Mouse (Mus musculus): ENCODE measurements around the gene Vash2. TPM values are rescaled to one million over a fixed set of nuclear protein-coding genes. Genes with fewer than 3 reads are reported as not detected.
"Not testable (repeated sequence)": the region's sequence is repeated elsewhere in the genome, so short reads cannot be mapped to it uniquely, and the experiment has no call there.

Gene Vash2
- polyA plus RNA-seq, 1 experiment from 2014 or later = 57.6 TPM

GRCm38 (mm10) chr1:190944109-190944760, 34.9 kb downstream of the Vash2 start:
- Histone ChIP-seq H3K9me3 (replicated peaks) (no peaks in the 10 kb centered on the region), H3K27me3 (no peaks in the 10 kb centered on the region), H3K27ac (no peak overlapping the region), H3K9ac (no peak overlapping the region), H3K36me3 (ENCODE audit: poor library complexity, severe bottlenecking) (peaks cover 88% of the 10 kb centered on the region), H3K4me2 (no peak overlapping the region), H3K4me1 (no peaks in the 10 kb centered on the region), H3K4me3 (no peak overlapping the region)
- ATAC-seq = peak; percentile 83
- 54% methylated on average over 6 of the region's 6 CpGs for WGBS

- H3K4me3 ChIP-seq = no peak overlapping the region
- 90% methylated on average over 7 of the region's 7 CpGs for WGBS
- no peak overlapping the region for H3K4me2 ChIP-seq
- no peak overlapping the region for H3K9ac ChIP-seq
- no peaks in the 10 kb centered on the region for H3K27me3 ChIP-seq
- no peaks in the 10 kb centered on the region for H3K4me1 ChIP-seq
- H3K27ac ChIP-seq = no peak overlapping the region
- no peak for ATAC-seq
- H3K36me3 ChIP-seq (ENCODE audit: poor library complexity, severe bottlenecking) = peaks cover 79% of the 10 kb centered on the region
- H3K9me3 ChIP-seq (replicated peaks) = no peaks in the 10 kb centered on the region
These were observed 39.3 kb downstream of the Vash2 start for GRCm38 (mm10) chr1:190939803-190940202.

GRCm38 (mm10) chr1:190930181-190930580, 48.9 kb downstream of the Vash2 start:
- Histone ChIP-seq H3K36me3 (ENCODE audit: poor library complexity, severe bottlenecking) (peaks cover 15% of the 10 kb centered on the region), H3K9me3 (replicated peaks) (no peaks in the 10 kb centered on the region), H3K9ac (0 out of 2 replicates have a peak overlapping the region, but pooled peaks have one; percentile 18), H3K27me3 (no peaks in the 10 kb centered on the region), H3K4me1 (peaks cover 16% of the 10 kb centered on the region), H3K27ac (no peak overlapping the region), H3K4me3 (no peak overlapping the region), H3K4me2 (no peak overlapping the region)
- no peak for ATAC-seq
- WGBS = 96% methylated on average over 6 of the region's 6 CpGs

- ATAC-seq = peak; percentile 31
- Histone ChIP-seq H3K4me1 (peaks cover 16% of the 10 kb centered on the region), H3K9ac (peak overlapping the region; percentile 91), H3K9me3 (replicated peaks) (no peaks in the 10 kb centered on the region), H3K27ac (peak overlapping the region; percentile 98), H3K36me3 (ENCODE audit: poor library complexity, severe bottlenecking) (peaks cover 5% of the 10 kb centered on the region), H3K4me3 (peak overlapping the region; percentile 76), H3K27me3 (no peaks in the 10 kb centered on the region), H3K4me2 (peak overlapping the region; percentile 73)
- WGBS = 7% methylated on average over 27 of the region's 27 CpGs
These were observed 49.9 kb downstream of the Vash2 start for GRCm38 (mm10) chr1:190929010-190929695.

GRCm38 (mm10) chr1:190928370-190929009, 50.6 kb downstream of the Vash2 start:
- ATAC-seq = peak; percentile 98
- no peaks in the 10 kb centered on the region for H3K9me3 ChIP-seq (replicated peaks)
- peak overlapping the region; percentile 98 for H3K27ac ChIP-seq
- H3K36me3 ChIP-seq (ENCODE audit: poor library complexity, severe bottlenecking) = no peaks in the 10 kb centered on the region
- peak overlapping the region; percentile 91 for H3K9ac ChIP-seq
- H3K4me1 ChIP-seq = peaks cover 16% of the 10 kb centered on the region
- WGBS = under 1% methylated on average over 49 of the region's 79 CpGs
- H3K4me3 ChIP-seq = peak overlapping the region; percentile 76
- H3K4me2 ChIP-seq = peak overlapping the region; percentile 73
- no peaks in the 10 kb centered on the region for H3K27me3 ChIP-seq

- H3K4me1 ChIP-seq = peaks cover 16% of the 10 kb centered on the region
- no peaks in the 10 kb centered on the region for H3K36me3 ChIP-seq (ENCODE audit: poor library complexity, severe bottlenecking)
- peak overlapping the region; percentile 91 for H3K9ac ChIP-seq
- peak overlapping the region; percentile 76 for H3K4me3 ChIP-seq
- H3K27me3 ChIP-seq = no peaks in the 10 kb centered on the region
- H3K27ac ChIP-seq = peak overlapping the region; percentile 98
- peak overlapping the region; percentile 73 for H3K4me2 ChIP-seq
- no peaks in the 10 kb centered on the region for H3K9me3 ChIP-seq (replicated peaks)
- 22% methylated on average over 16 of the region's 16 CpGs for WGBS
- ATAC-seq = peak; percentile 38; the same call in 1 of the 2 replicates
These were observed 51.2 kb downstream of the Vash2 start for GRCm38 (mm10) chr1:190927751-190928369.

- no peak for ATAC-seq
- peak overlapping the region; percentile 73 for H3K4me2 ChIP-seq
- peak overlapping the region; percentile 76; the same call in 1 of the 2 replicates for H3K4me3 ChIP-seq
- H3K27ac ChIP-seq = no peak overlapping the region
- no peaks in the 10 kb centered on the region for H3K36me3 ChIP-seq (ENCODE audit: poor library complexity, severe bottlenecking)
- peaks cover 16% of the 10 kb centered on the region for H3K4me1 ChIP-seq
- H3K9ac ChIP-seq = no peak overlapping the region
- no peaks in the 10 kb centered on the region for H3K9me3 ChIP-seq (replicated peaks)
- WGBS = 91% methylated on average over 3 of the region's 3 CpGs
- no peaks in the 10 kb centered on the region for H3K27me3 ChIP-seq
These were observed 51.8 kb downstream of the Vash2 start for GRCm38 (mm10) chr1:190927311-190927710.

- 83% methylated on average over 3 of the region's 3 CpGs for WGBS
- not testable (repeated sequence) for ATAC-seq; H3K36me3 ChIP-seq (ENCODE audit: poor library complexity, severe bottlenecking)
These were observed 54.3 kb downstream of the Vash2 start, which contains the start of gene Angel2 for GRCm38 (mm10) chr1:190924812-190925211. Gene Angel2 (plus strand): TSS chr1:190925112.

GRCm38 (mm10) chr1:190919725-190920469, 59.2 kb downstream of the Vash2 start:
- no peak for ATAC-seq

More at GRCm38 (mm10) chr1:190924812-190925211, 54.3 kb downstream of the Vash2 start, which contains the start of gene Angel2:
- not testable (repeated sequence) for H3K9me3 ChIP-seq (replicated peaks); H3K9ac ChIP-seq; H3K4me3 ChIP-seq; H3K4me2 ChIP-seq; H3K27ac ChIP-seq; H3K27me3 ChIP-seq
- H3K4me1 ChIP-seq = peaks cover 14% of the 10 kb centered on the region

GRCm38 (mm10) chr1:190918938-190919337, 60.2 kb downstream of the Vash2 start:
- no peak overlapping the region for H3K4me2 ChIP-seq
- H3K27me3 ChIP-seq = peaks cover 2% of the 10 kb centered on the region; the same call in 1 of the 2 replicates
- no peak overlapping the region for H3K9ac ChIP-seq
- ATAC-seq = no peak
- H3K4me1 ChIP-seq = no peaks in the 10 kb centered on the region
- no peak overlapping the region for H3K4me3 ChIP-seq
- H3K27ac ChIP-seq = no peak overlapping the region
- no peaks in the 10 kb centered on the region for H3K9me3 ChIP-seq (replicated peaks)
- WGBS = 66% methylated on average over 7 of the region's 7 CpGs
- no peaks in the 10 kb centered on the region for H3K36me3 ChIP-seq (ENCODE audit: poor library complexity, severe bottlenecking)

More at GRCm38 (mm10) chr1:190919725-190920469, 59.2 kb downstream of the Vash2 start:
- H3K27me3 ChIP-seq = peaks cover 2% of the 10 kb centered on the region; the same call in 1 of the 2 replicates
- H3K4me2 ChIP-seq = no peak overlapping the region
- H3K27ac ChIP-seq = no peak overlapping the region
- H3K4me3 ChIP-seq = no peak overlapping the region
- no peaks in the 10 kb centered on the region for H3K4me1 ChIP-seq
- H3K9ac ChIP-seq = no peak overlapping the region
- H3K36me3 ChIP-seq (ENCODE audit: poor library complexity, severe bottlenecking) = no peaks in the 10 kb centered on the region
- H3K9me3 ChIP-seq (replicated peaks) = no peaks in the 10 kb centered on the region
- 77% methylated on average over 8 of the region's 8 CpGs for WGBS

- H3K9ac ChIP-seq = no peak overlapping the region
- peaks cover 2% of the 10 kb centered on the region; the same call in 1 of the 2 replicates for H3K27me3 ChIP-seq
- H3K4me3 ChIP-seq = no peak overlapping the region
- ATAC-seq = no peak
- no peak overlapping the region for H3K27ac ChIP-seq
- H3K4me2 ChIP-seq = peak overlapping the region; percentile 92; the same call in 1 of the 2 replicates
- 48% methylated on average over 1 of the region's 1 CpGs for WGBS
- H3K9me3 ChIP-seq (replicated peaks) = no peaks in the 10 kb centered on the region
- peaks cover 25% of the 10 kb centered on the region for H3K4me1 ChIP-seq
- no peaks in the 10 kb centered on the region for H3K36me3 ChIP-seq (ENCODE audit: poor library complexity, severe bottlenecking)
These were observed 66.5 kb downstream of the Vash2 start for GRCm38 (mm10) chr1:190912623-190913022.

Measured in forebrain, embryonic 13.5 days (tissue).